Mouse (Mus musculus): ENCODE data around the gene Wnt5a. TPM values are rescaled to one million over a fixed set of nuclear protein-coding genes. Genes with fewer than 3 reads are reported as not detected.

Gene Wnt5a
- polyA plus RNA-seq (2015; fragmentation: Nextera tagmentation; extraction: Ambion mirVana), result 10.6 and 12.1 TPM in 2 replicates

DNA sequence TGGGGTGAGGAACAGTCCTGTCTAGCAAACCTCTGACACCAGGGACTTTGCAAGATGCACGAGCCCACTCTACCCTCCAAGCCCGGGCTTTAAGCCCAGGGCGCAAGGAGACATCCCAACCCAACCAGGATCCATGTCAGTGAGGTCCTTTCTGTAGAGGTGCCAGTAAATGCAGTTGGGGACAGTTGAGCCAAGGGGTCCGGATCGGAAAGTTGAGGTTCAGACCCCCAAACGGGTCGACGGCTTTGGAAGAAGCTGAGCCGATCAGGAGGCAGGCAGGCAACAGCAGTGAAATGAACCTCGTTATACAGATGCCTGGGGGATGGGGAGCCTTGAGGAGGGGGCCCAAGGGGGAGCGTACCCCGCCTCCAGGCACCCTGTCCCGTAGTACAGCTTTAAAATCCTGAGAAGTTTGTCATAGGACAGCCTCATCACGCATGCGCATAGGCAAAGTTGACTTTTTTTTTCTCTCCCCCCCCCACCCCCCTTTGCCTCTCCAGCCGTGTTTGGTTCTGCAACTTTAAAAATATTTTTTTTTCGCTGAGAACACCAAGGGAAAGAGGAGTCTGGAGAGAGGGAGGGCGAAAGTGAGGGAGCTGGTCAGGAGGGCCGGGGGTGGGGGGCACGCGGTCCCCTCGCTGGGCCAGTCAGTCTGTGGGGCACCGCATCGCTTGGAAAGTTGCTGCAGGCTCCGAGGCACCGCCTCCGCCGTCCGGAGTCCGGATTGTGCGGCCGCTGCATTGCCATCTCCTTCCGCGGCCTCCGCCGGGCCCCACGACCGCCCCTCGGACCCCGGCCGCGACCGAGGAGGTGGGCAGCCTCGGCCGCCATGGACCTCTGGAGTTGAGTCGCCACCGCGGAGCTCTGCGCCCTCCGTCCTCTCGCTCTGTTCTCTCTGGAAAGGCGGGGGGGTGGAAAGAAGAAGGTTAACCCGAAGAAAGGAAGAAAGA, at the start of gene Wnt5a:
Wnt5a (plus strand) TSS at position 650 of the 950 bp plus-strand sequence.

